Mouse (Mus musculus) hindbrain, embryonic 16.5 days (tissue): Measurements from ENCODE around the gene Mgat5b. TPM values are rescaled to one million over a fixed set of nuclear protein-coding genes. Genes with fewer than 3 reads are reported as not detected.
A peak's percentile ranks its signal among the peaks of the same experiment; 100 is the strongest.

Experiments used
- ATAC-seq: fragments of 200-750 bp; cut with Nextera tagmentation; 2 replicates; pipeline ENCODE4 v1.8.0; 2017; ENCODE audit warnings: moderate TSS enrichment, moderate library complexity
- H3K27ac ChIP-seq: fragments of 300-500 bp; sonication (generic); 2 replicates; pipeline ENCODE4 v1.5.1; 2014; ENCODE audit warnings: low read depth, mild to moderate bottlenecking, control low read depth, low read length, moderate library complexity
- H3K27me3 ChIP-seq: fragments of 300-500 bp; sonication (generic); replicated peaks from 2 replicates; pipeline ENCODE4 v1.6.1; 2014; ENCODE audit warnings: low read length; ENCODE audit not compliant: control insufficient read depth, insufficient read depth
- H3K36me3 ChIP-seq: fragments of 300-500 bp; sonication (generic); 2 replicates; pipeline ENCODE4 v1.6.1; 2014; ENCODE audit warnings: mild to moderate bottlenecking, low read length, moderate library complexity, mixed read lengths; ENCODE audit not compliant: control insufficient read depth, insufficient read depth
- H3K4me1 ChIP-seq: fragments of 300-500 bp; sonication (generic); 2 replicates; pipeline ENCODE4 v1.6.1; 2014; ENCODE audit warnings: low read depth, low read length; ENCODE audit not compliant: control insufficient read depth, insufficient read depth
- H3K4me2 ChIP-seq: fragments of 300-500 bp; sonication (generic); 2 replicates; pipeline ENCODE4 v1.6.1; 2014; ENCODE audit warnings: mild to moderate bottlenecking, low read length, control low read depth, moderate library complexity
- H3K4me3 ChIP-seq: fragments of 300-500 bp; sonication (generic); 2 replicates; pipeline ENCODE4 v1.5.1; 2014; ENCODE audit warnings: mild to moderate bottlenecking, low read length, control low read depth, moderate library complexity
- H3K9ac ChIP-seq: fragments of 300-500 bp; sonication (generic); 2 replicates; pipeline ENCODE4 v1.6.1; 2014; ENCODE audit warnings: low read depth, mild to moderate bottlenecking, control low read depth, low read length, moderate library complexity
- H3K9me3 ChIP-seq: fragments of 300-500 bp; sonication (generic); 2 replicates; pipeline ENCODE4 v1.6.1; 2014; ENCODE audit warnings: mild to moderate bottlenecking, low read length, moderate library complexity; ENCODE audit not compliant: control insufficient read depth
- WGBS: fragments of 180-500 bp; shearing (Covaris S2); extraction: QIAGEN DNeasy Blood & Tissue Kit; methylation state at CpG from one replicate; pipeline ENCODE4 v1.1.7; 2014; 5-methylcytosine and 5-hydroxymethylcytosine counted together
- polyA plus RNA-seq: library from polyadenylated mRNA; unstranded; fragments of >200 nt; fragmentation: Nextera tagmentation; extraction: Ambion mirVana; gene quantifications from 2 replicates; pipeline ENCODE4 v1.2.1, GENCODE M21; 2015

The Mgat5b gene
- polyA plus RNA-seq, 1 experiment from 2014 or later, result 19.4 TPM

DNA sequence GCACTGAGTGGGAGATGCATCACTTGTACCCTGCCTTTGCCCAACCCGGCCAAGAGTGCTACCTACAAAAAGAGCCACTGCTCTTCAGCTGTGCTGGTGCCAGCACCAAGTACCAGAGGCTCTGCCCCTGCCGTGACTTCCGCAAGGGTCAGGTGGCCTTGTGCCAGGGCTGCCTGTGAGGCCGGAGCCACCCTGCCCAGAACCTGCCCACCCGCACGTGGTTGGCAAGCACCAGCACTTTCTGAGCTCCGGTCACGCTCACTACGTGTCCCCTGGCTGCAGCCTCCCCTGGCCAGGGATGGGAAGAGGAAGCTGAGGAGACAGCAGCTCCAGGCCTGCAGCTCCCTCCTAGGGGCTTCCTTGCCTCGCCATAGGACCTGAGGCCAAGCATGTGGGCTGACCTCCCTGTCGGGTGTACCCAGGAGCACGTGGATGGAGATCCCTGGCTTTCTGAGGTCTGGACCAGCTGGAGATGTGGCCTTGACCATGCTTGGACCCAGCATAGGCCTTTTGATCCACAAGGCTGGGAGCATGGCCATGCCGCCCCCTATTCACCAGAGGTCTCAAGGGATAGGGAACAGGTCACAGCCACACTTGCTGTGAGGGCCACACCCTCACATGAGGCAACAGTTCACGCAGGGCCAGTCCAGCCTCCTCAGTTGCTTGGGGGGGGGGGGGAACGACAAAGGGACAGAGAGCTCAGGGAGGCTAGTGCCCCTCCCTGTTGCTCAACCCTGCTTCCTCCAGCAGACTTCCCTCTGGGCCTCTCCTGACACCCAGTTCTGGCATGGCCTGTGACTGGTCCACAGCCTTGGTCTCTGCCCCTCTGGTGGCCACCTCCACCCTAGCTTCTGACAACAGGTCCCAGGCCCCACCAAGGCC, 67.1 kb downstream of the Mgat5b start:
- Histone ChIP-seq H3K4me1 (peaks cover 5% of the 10 kb centered on the region), H3K4me3 (no peak overlapping the region), H3K27me3 (no peaks in the 10 kb centered on the region), H3K36me3 (peaks cover 9% of the 10 kb centered on the region), H3K9ac (no peak overlapping the region), H3K27ac (no peak overlapping the region), H3K9me3 (no peaks in the 10 kb centered on the region), H3K4me2 (no peak overlapping the region)
- no peak for ATAC-seq
- WGBS, result 75% methylated on average over 15 of the region's 15 CpGs

DNA sequence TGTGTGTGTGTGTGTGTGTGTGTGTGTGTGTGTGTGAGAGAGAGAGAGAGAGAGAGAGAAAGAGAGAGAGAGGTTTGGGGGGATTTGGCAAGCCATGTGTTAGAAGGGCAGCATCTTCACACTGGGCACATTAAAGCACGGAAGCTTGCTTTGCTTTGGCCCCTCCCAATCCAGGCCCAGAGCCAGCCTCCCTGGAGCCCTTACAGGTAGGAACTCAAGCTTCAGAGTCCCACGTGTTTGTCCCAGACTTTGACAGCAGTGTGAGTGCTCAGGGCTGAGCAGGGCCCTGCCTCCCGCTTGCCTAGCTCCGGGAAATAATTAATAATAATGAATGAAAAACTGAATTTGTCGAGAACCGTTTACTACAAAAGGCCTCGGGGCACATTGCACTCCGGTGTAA, 69.5 kb downstream of the Mgat5b start:
- H3K9me3 ChIP-seq, result no peaks in the 10 kb centered on the region
- peaks cover 5% of the 10 kb centered on the region for H3K4me1 ChIP-seq
- H3K9ac ChIP-seq, result no peak overlapping the region; the same call in 1 of the 2 replicates
- H3K4me2 ChIP-seq, result no peak overlapping the region
- H3K36me3 ChIP-seq, result peaks cover 6% of the 10 kb centered on the region
- WGBS, result 29% methylated on average over 8 of the region's 8 CpGs
- H3K27me3 ChIP-seq, result no peaks in the 10 kb centered on the region
- H3K27ac ChIP-seq, result peak overlapping the region; percentile 62
- H3K4me3 ChIP-seq, result no peak overlapping the region
- peak; percentile 26; the same call in 1 of the 2 replicates for ATAC-seq

DNA sequence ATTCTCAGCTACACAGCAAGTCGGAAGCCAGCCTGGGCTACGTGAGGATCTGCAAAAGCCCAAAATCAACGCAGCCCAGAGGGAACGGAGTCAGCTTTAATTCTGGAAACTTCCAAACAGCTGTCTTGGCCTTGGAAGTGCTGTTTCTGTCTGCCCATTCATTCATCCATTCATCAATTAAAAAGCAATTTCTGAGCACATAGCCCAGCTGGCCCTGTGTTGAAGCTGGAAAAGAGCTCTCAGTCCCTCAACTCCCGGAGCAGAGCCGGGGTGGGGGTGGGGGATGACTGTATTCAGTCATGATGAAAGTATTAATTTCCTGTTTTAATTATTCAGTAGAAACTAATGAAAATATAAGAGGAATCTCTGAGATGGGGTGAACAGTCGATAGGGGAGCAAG, 71.6 kb downstream of the Mgat5b start:
- H3K27me3 ChIP-seq, result no peaks in the 10 kb centered on the region
- H3K4me3 ChIP-seq, result no peak overlapping the region
- H3K9ac ChIP-seq, result no peak overlapping the region
- H3K4me1 ChIP-seq, result peaks cover 12% of the 10 kb centered on the region
- no peaks in the 10 kb centered on the region; the same call in 1 of the 2 replicates for H3K36me3 ChIP-seq
- no peaks in the 10 kb centered on the region for H3K9me3 ChIP-seq
- ATAC-seq, result no peak
- H3K4me2 ChIP-seq, result no peak overlapping the region
- peak overlapping the region; percentile 34; the same call in 1 of the 2 replicates for H3K27ac ChIP-seq
- 45% methylated on average over 7 of the region's 7 CpGs for WGBS

DNA sequence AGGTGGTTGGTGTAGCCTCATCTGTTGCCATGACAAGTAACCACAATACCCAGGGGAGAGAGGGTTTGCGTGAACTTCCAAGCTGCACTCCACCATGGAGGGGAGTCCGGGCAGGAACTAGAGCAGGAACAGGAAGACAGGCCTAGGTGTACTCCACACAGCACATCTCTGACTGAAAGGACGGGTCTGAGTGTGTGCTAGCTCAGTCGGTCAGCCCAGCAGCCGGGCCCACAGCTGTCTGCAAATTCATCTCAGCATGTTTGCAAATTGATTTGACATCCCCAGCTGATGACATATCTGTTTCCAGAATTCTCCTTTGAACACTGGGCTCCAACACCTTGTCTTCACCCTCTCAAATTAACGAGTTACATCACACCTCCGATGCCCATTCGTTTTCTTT, 72.7 kb downstream of the Mgat5b start:
- WGBS, result 56% methylated on average over 8 of the region's 8 CpGs
- H3K27me3 ChIP-seq, result no peaks in the 10 kb centered on the region
- H3K4me1 ChIP-seq, result peaks cover 12% of the 10 kb centered on the region
- 0 out of 2 replicates have a peak overlapping the region, but pooled peaks have one; percentile 5 for H3K27ac ChIP-seq
- H3K9me3 ChIP-seq, result no peaks in the 10 kb centered on the region
- H3K9ac ChIP-seq, result no peak overlapping the region
- no peak overlapping the region for H3K4me2 ChIP-seq
- H3K36me3 ChIP-seq, result no peaks in the 10 kb centered on the region
- ATAC-seq, result no peak
- H3K4me3 ChIP-seq, result no peak overlapping the region

DNA sequence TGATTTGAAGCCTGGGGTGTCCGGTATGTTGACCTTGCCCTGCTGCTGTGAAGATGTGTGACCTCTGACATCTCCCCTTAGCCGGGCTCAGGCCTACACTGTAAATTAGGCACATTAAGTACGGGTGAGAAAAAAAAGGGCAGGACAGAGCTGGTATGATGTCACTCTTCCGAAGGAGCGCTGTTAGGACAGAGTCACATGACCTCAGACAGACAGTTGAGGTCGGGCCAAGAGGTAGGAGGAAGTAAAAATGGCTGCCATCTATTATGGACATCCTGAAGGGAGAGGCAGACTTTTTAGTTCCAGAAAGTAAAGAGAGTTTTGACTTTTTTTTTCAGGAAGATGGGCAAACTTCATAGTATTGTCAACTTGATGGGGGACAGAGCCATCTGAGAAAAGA, 73.3 kb downstream of the Mgat5b start:
- Histone ChIP-seq H3K9me3 (no peaks in the 10 kb centered on the region), H3K27me3 (no peaks in the 10 kb centered on the region), H3K4me3 (no peak overlapping the region), H3K36me3 (no peaks in the 10 kb centered on the region), H3K4me1 (peaks cover 12% of the 10 kb centered on the region), H3K9ac (no peak overlapping the region), H3K4me2 (no peak overlapping the region), H3K27ac (no peak overlapping the region)
- ATAC-seq, result no peak
- 76% methylated on average over 6 of the region's 6 CpGs for WGBS

DNA sequence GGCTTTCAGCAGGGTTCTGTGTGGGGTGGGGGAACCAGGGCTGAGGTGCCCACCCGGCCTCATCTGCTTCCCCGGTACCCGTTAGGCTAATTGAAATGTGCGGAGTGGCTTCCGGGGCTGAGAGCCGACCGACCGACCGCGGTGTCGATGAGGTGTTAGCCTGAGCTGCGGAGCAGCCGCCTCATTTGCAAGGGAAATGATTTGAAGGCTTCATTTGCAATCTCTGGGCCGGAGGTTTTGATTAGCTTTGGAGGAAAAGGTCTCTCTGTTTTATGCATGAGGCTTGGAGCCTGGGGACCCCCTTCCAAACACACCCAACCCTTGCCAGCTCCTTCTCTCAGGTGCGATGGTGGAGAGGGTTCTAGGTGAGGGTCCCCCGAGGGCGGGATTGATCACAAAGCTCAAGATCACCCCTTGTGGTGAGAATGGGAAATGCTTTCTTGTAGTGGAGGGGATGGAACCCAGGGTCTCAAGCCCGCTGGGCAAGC, 75.5 kb downstream of the Mgat5b start:
- Histone ChIP-seq H3K36me3 (no peaks in the 10 kb centered on the region), H3K27me3 (no peaks in the 10 kb centered on the region), H3K4me3 (0 out of 2 replicates have a peak overlapping the region, but pooled peaks have one; percentile 5)

DNA sequence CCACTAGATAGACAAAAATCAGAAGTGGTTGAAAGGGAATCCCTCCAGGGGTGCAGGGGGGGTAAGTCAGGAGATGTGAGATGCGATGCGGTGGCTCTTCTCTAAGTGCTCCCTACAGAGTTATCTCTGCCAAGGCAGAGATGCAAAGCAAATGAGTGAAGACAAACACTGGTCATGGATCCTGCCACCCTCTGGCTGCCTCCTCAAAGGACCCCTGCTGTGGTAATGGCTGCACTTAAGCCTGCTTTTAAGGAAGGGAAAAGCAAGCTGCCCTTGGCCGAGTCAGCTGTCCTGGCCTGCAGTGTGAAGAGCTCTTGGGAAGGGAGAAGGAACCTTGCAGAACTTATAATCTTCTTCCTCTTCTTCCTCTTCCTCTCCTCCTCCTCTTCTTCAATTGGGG, 78.3 kb downstream of the Mgat5b start:
- WGBS, result 30% methylated on average over 3 of the region's 3 CpGs
- H3K36me3 ChIP-seq, result no peaks in the 10 kb centered on the region
- no peaks in the 10 kb centered on the region for H3K9me3 ChIP-seq
- no peak overlapping the region for H3K27ac ChIP-seq
- H3K4me3 ChIP-seq, result no peak overlapping the region
- H3K9ac ChIP-seq, result no peak overlapping the region
- ATAC-seq, result no peak
- no peak overlapping the region for H3K4me2 ChIP-seq
- no peaks in the 10 kb centered on the region for H3K27me3 ChIP-seq
- H3K4me1 ChIP-seq, result peaks cover 6% of the 10 kb centered on the region

More for the DNA sequence above, 75.5 kb downstream of the Mgat5b start:
- Histone ChIP-seq H3K27ac (no peak overlapping the region; the same call in 1 of the 2 replicates), H3K9ac (peak overlapping the region; percentile 47), H3K4me1 (peaks cover 6% of the 10 kb centered on the region), H3K9me3 (no peaks in the 10 kb centered on the region), H3K4me2 (peak overlapping the region; percentile 47)
- WGBS, result 2% methylated on average over 18 of the region's 18 CpGs
- no peak for ATAC-seq

DNA sequence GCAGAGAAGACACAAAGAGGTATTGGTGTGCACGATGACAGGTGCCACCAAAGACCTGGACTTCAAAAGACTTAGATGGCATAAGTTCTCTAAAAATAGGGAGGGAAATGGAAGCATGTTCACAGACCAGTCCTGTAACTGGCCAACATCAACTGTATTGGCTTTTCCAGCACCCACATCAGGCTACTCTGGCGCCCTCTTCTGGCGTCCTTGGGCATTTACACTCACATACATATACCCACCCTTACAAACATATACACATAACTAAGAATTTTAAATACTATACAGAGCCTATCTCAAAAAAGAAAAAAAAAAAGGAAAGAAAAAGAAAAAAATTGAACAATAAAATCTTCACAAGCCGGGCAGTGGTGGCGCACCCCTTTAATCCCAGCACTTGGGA, 80.3 kb downstream of the Mgat5b start:
- Histone ChIP-seq H3K4me2 (no peak overlapping the region), H3K27ac (no peak overlapping the region)
- WGBS, result 95% methylated on average over 5 of the region's 5 CpGs

DNA sequence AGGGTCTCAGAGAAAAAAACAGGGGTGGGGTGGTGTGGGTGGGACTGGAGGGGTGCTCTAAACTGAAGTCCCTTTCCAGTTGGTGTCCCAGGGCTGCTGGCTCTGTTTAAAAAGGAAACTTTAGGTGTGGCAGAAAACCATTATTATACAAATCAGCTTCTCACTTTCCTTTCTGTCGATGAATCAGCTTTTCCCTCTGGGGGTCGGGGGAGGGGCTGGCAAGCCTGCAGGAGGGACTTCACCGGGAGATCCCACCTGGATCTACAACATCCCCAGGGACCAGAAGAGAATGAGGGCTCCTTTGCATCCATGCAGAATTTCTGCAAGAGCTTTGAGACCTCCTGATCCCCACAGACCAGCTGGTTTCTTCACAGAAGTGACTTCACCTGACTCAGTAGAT, 81.6 kb downstream of the Mgat5b start:
- no peak overlapping the region for H3K4me2 ChIP-seq
- H3K36me3 ChIP-seq, result no peaks in the 10 kb centered on the region
- H3K27me3 ChIP-seq, result no peaks in the 10 kb centered on the region
- 6% methylated on average over 3 of the region's 3 CpGs for WGBS
- no peak overlapping the region for H3K27ac ChIP-seq
- H3K9ac ChIP-seq, result no peak overlapping the region
- peaks cover 9% of the 10 kb centered on the region for H3K4me1 ChIP-seq
- no peak overlapping the region for H3K4me3 ChIP-seq
- no peaks in the 10 kb centered on the region for H3K9me3 ChIP-seq
- ATAC-seq, result no peak

More for the DNA sequence above, 80.3 kb downstream of the Mgat5b start:
- Histone ChIP-seq H3K9ac (no peak overlapping the region), H3K4me1 (peaks cover 7% of the 10 kb centered on the region), H3K36me3 (no peaks in the 10 kb centered on the region), H3K4me3 (no peak overlapping the region), H3K9me3 (no peaks in the 10 kb centered on the region), H3K27me3 (no peaks in the 10 kb centered on the region)
- no peak for ATAC-seq
